Mouse (Mus musculus) brain, embryonic 14.5 days (tissue): Measurements from ENCODE around the gene Kcnma1.

ENCODE experiments used
- CTCF ChIP-seq: fragments of 200-500 bp; IDR thresholded peaks from 2 replicates; pipeline ENCODE4 v1.5.1; 2012; ENCODE audit warnings: inconsistent platforms, mild to moderate bottlenecking, moderate library complexity, borderline replicate concordance; ENCODE audit not compliant: insufficient read depth, insufficient read length; ENCODE audit errors: extremely low read depth
- POLR2A ChIP-seq: fragments of 200-500 bp; IDR thresholded peaks from 2 replicates; pipeline ENCODE4 v1.6.1; 2012; ENCODE audit warnings: mild to moderate bottlenecking, inconsistent platforms, borderline replicate concordance; ENCODE audit not compliant: poor library complexity, insufficient read depth, insufficient read length, severe bottlenecking; ENCODE audit errors: extremely low read depth

DNA sequence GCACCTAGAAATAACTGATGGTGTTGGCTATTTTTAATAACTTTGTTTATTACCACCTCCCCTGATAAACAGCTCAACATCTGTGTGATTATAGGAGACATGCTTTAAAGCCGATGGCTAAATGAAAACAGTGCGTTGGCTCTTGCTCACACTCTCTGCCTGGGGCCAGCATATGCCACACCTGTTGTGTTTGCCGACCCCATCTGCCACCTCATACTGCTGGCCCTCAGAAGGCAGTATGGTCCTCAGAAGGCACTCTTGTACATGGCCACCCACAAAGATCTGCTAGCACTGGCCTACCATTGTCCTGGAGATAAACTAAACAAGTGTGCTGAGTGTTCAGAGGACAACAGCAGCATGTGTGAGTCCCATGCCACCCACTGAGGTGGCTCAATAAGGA, 118.3 kb downstream of the Kcnma1 start:
- TF ChIP-seq CTCF, result no peak
- no peak for TF ChIP-seq POLR2A
